Mouse (Mus musculus): ENCODE measurements around the gene Fmc1. TPM values are rescaled to one million over a fixed set of nuclear protein-coding genes. Genes with fewer than 3 reads are reported as not detected.

Fmc1 gene
- 195 and 213 TPM in 2 replicates for polyA plus RNA-seq (2014; fragmentation: Nextera tagmentation; extraction: Ambion mirVana)

GRCm38 (mm10) chr6:38533428-38534405, at the start of gene Fmc1:
Gene Fmc1 (plus strand): TSS chr6:38533502.
- no peaks in the 10 kb centered on the region for H3K27me3 ChIP-seq (ENCODE audit: control insufficient read depth, insufficient read depth, low read length)
- H3K4me1 ChIP-seq (replicated peaks; ENCODE audit: control insufficient read depth, insufficient read depth, low read length), result peaks cover 10% of the 10 kb centered on the region; the same call in 1 of the 2 replicates
- H3K9me3 ChIP-seq (ENCODE audit: control insufficient read depth, low read length), result no peaks in the 10 kb centered on the region
- peak; percentile 92 for ATAC-seq (ENCODE audit: low FRiP score)
- 5% methylated on average over 41 of the region's 41 CpGs for WGBS
- peak within 1 kb of the TSS; percentile 72 for H3K4me2 ChIP-seq (replicated peaks)
- peak within 1 kb of the TSS; percentile 93 for H3K27ac ChIP-seq
- H3K9ac ChIP-seq, result peak within 1 kb of the TSS; percentile 81
- DNase-seq (ENCODE audit: low spot score), result peak; percentile 100
- peak within 1 kb of the TSS; percentile 77 for H3K4me3 ChIP-seq (replicated peaks; ENCODE audit: low read length)
- H3K36me3 ChIP-seq (replicated peaks; ENCODE audit: control insufficient read depth, insufficient read depth), result no peaks in the 10 kb centered on the region; the same call in 1 of the 2 replicates

GRCm38 (mm10) chr6:38492550-38492949, 40.8 kb upstream of the Fmc1 start:
- H3K36me3 ChIP-seq (replicated peaks; ENCODE audit: control insufficient read depth, insufficient read depth), result peaks cover 75% of the 10 kb centered on the region
- H3K4me3 ChIP-seq (replicated peaks; ENCODE audit: low read length), result no peak overlapping the region
- no peak overlapping the region for H3K9ac ChIP-seq
- peak; percentile 46 for DNase-seq (ENCODE audit: low spot score)
- H3K4me2 ChIP-seq (replicated peaks), result no peak overlapping the region
- no peaks in the 10 kb centered on the region for H3K4me1 ChIP-seq (replicated peaks; ENCODE audit: control insufficient read depth, insufficient read depth, low read length)
- H3K9me3 ChIP-seq (ENCODE audit: control insufficient read depth, low read length), result no peaks in the 10 kb centered on the region
- H3K27me3 ChIP-seq (ENCODE audit: control insufficient read depth, insufficient read depth, low read length), result no peaks in the 10 kb centered on the region
- H3K27ac ChIP-seq, result no peak overlapping the region
- WGBS, result 86% methylated on average over 3 of the region's 3 CpGs
- ATAC-seq (ENCODE audit: low FRiP score), result no peak

GRCm38 (mm10) chr6:38495641-38496040, 37.7 kb upstream of the Fmc1 start:
- Histone ChIP-seq H3K36me3 (replicated peaks; ENCODE audit: control insufficient read depth, insufficient read depth) (peaks cover 78% of the 10 kb centered on the region), H3K4me1 (replicated peaks; ENCODE audit: control insufficient read depth, insufficient read depth, low read length) (no peaks in the 10 kb centered on the region), H3K4me2 (replicated peaks) (no peak overlapping the region), H3K27me3 (ENCODE audit: control insufficient read depth, insufficient read depth, low read length) (no peaks in the 10 kb centered on the region), H3K4me3 (replicated peaks; ENCODE audit: low read length) (no peak overlapping the region), H3K9me3 (ENCODE audit: control insufficient read depth, low read length) (no peaks in the 10 kb centered on the region), H3K9ac (no peak overlapping the region), H3K27ac (no peak overlapping the region)
- no peak for ATAC-seq (ENCODE audit: low FRiP score)
- no peak for DNase-seq (ENCODE audit: low spot score)
- 58% methylated on average over 4 of the region's 4 CpGs for WGBS

- ATAC-seq (ENCODE audit: low FRiP score) (no peak), DNase-seq (ENCODE audit: low spot score) (no peak)
- H3K27me3 ChIP-seq (ENCODE audit: control insufficient read depth, insufficient read depth, low read length), result no peaks in the 10 kb centered on the region
- peaks cover 4% of the 10 kb centered on the region; the same call in 1 of the 2 replicates for H3K36me3 ChIP-seq (replicated peaks; ENCODE audit: control insufficient read depth, insufficient read depth)
- H3K9ac ChIP-seq, result no peak overlapping the region
- H3K9me3 ChIP-seq (ENCODE audit: control insufficient read depth, low read length), result no peaks in the 10 kb centered on the region
- no peak overlapping the region for H3K4me2 ChIP-seq (replicated peaks)
- WGBS, result 93% methylated on average over 1 of the region's 1 CpGs
- H3K27ac ChIP-seq, result no peak overlapping the region
- no peaks in the 10 kb centered on the region for H3K4me1 ChIP-seq (replicated peaks; ENCODE audit: control insufficient read depth, insufficient read depth, low read length)
- no peak overlapping the region for H3K4me3 ChIP-seq (replicated peaks; ENCODE audit: low read length)
Observed at GRCm38 (mm10) chr6:38512096-38512495, 21.2 kb upstream of the Fmc1 start.

- DNase-seq (ENCODE audit: low spot score), result no peak
Observed at GRCm38 (mm10) chr6:38512830-38513229, 20.5 kb upstream of the Fmc1 start.

GRCm38 (mm10) chr6:38515201-38515600, 18.1 kb upstream of the Fmc1 start:
- no peaks in the 10 kb centered on the region for H3K27me3 ChIP-seq (ENCODE audit: control insufficient read depth, insufficient read depth, low read length)
- no peak overlapping the region for H3K4me3 ChIP-seq (replicated peaks; ENCODE audit: low read length)
- H3K9me3 ChIP-seq (ENCODE audit: control insufficient read depth, low read length), result no peaks in the 10 kb centered on the region
- H3K27ac ChIP-seq, result no peak overlapping the region
- ATAC-seq (ENCODE audit: low FRiP score), result no peak
- H3K4me2 ChIP-seq (replicated peaks), result no peak overlapping the region
- peaks cover 4% of the 10 kb centered on the region; the same call in 1 of the 2 replicates for H3K36me3 ChIP-seq (replicated peaks; ENCODE audit: control insufficient read depth, insufficient read depth)
- no peak for DNase-seq (ENCODE audit: low spot score)
- 93% methylated on average over 4 of the region's 4 CpGs for WGBS
- H3K4me1 ChIP-seq (replicated peaks; ENCODE audit: control insufficient read depth, insufficient read depth, low read length), result no peaks in the 10 kb centered on the region
- no peak overlapping the region for H3K9ac ChIP-seq

More at GRCm38 (mm10) chr6:38512830-38513229, 20.5 kb upstream of the Fmc1 start:
- no peak overlapping the region for H3K4me2 ChIP-seq (replicated peaks)
- H3K4me3 ChIP-seq (replicated peaks; ENCODE audit: low read length), result no peak overlapping the region
- no peaks in the 10 kb centered on the region for H3K27me3 ChIP-seq (ENCODE audit: control insufficient read depth, insufficient read depth, low read length)
- H3K27ac ChIP-seq, result no peak overlapping the region
- H3K36me3 ChIP-seq (replicated peaks; ENCODE audit: control insufficient read depth, insufficient read depth), result peaks cover 4% of the 10 kb centered on the region; the same call in 1 of the 2 replicates
- ATAC-seq (ENCODE audit: low FRiP score), result no peak
- H3K9me3 ChIP-seq (ENCODE audit: control insufficient read depth, low read length), result no peaks in the 10 kb centered on the region
- no peak overlapping the region for H3K9ac ChIP-seq
- H3K4me1 ChIP-seq (replicated peaks; ENCODE audit: control insufficient read depth, insufficient read depth, low read length), result no peaks in the 10 kb centered on the region

GRCm38 (mm10) chr6:38523851-38524250, 9.5 kb upstream of the Fmc1 start:
- Histone ChIP-seq H3K27ac (no peak overlapping the region), H3K27me3 (ENCODE audit: control insufficient read depth, insufficient read depth, low read length) (no peaks in the 10 kb centered on the region), H3K36me3 (replicated peaks; ENCODE audit: control insufficient read depth, insufficient read depth) (0 out of 2 replicates have a peak, but pooled peaks cover 8% of the 10 kb centered on the region), H3K4me3 (replicated peaks; ENCODE audit: low read length) (no peak overlapping the region), H3K4me1 (replicated peaks; ENCODE audit: control insufficient read depth, insufficient read depth, low read length) (no peaks in the 10 kb centered on the region), H3K9me3 (ENCODE audit: control insufficient read depth, low read length) (no peaks in the 10 kb centered on the region), H3K9ac (no peak overlapping the region), H3K4me2 (replicated peaks) (no peak overlapping the region)
- WGBS, result 27% methylated on average over 8 of the region's 8 CpGs
- ATAC-seq (ENCODE audit: low FRiP score), result no peak
- DNase-seq (ENCODE audit: low spot score), result no peak

GRCm38 (mm10) chr6:38531211-38531820, 2.0 kb upstream of the Fmc1 start:
- H3K9ac ChIP-seq, result no peak overlapping the region
- no peak overlapping the region for H3K27ac ChIP-seq

More at GRCm38 (mm10) chr6:38531211-38531820, 2.0 kb upstream of the Fmc1 start:
- peaks cover 10% of the 10 kb centered on the region; the same call in 1 of the 2 replicates for H3K4me1 ChIP-seq (replicated peaks; ENCODE audit: control insufficient read depth, insufficient read depth, low read length)
- WGBS, result 66% methylated on average over 5 of the region's 5 CpGs
- H3K4me2 ChIP-seq (replicated peaks), result no peak overlapping the region
- no peaks in the 10 kb centered on the region for H3K36me3 ChIP-seq (replicated peaks; ENCODE audit: control insufficient read depth, insufficient read depth)
- ATAC-seq (ENCODE audit: low FRiP score), result no peak
- H3K9me3 ChIP-seq (ENCODE audit: control insufficient read depth, low read length), result no peaks in the 10 kb centered on the region
- no peak overlapping the region for H3K4me3 ChIP-seq (replicated peaks; ENCODE audit: low read length)
- DNase-seq (ENCODE audit: low spot score), result no peak
- no peaks in the 10 kb centered on the region for H3K27me3 ChIP-seq (ENCODE audit: control insufficient read depth, insufficient read depth, low read length)

Measured in hindbrain, embryonic 14.5 days (tissue).